Mouse (Mus musculus) cerebellum, postnatal 14 days (tissue): ENCODE measurements around the gene Nap1l5.
A peak's percentile ranks its signal among the peaks of the same experiment; 100 is the strongest.

Source experiments
- DNase-seq, 2 experiments: peaks; one replicate each; pipeline ENCODE4 v3.0.0; 2021; ENCODE audit warnings: mixed read lengths in 2 of 2

Gene Nap1l5

DNA sequence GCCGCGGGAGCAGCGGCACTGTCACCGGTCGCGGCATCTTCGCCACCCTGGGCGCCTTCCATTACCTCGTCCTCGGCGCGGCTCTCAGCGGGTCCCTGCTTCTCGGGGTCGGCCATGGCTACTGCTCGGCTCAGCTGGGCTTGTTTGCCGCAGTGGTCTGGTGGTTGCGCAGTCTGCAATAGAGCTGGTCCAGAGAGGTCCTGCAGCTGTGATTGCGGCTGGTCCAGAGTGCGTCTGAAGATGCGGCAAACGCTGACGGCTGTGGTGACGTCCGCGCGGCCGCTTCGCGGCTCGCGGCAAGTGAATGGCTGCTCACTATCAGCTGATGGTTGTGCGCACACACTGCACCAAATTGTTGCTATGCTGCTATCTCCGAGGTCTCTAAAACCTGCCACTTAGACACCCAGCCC lies at the start of gene Nap1l5:
TSS of gene Nap1l5 (minus strand) at position 225 of the 410 bp plus-strand sequence.
- DNase-seq = peak; percentile 75 to 78

- no peak for DNase-seq
Measured at GRCm38 (mm10) chr6:58951128-58951992, 44.5 kb upstream of the Nap1l5 start.

DNA sequence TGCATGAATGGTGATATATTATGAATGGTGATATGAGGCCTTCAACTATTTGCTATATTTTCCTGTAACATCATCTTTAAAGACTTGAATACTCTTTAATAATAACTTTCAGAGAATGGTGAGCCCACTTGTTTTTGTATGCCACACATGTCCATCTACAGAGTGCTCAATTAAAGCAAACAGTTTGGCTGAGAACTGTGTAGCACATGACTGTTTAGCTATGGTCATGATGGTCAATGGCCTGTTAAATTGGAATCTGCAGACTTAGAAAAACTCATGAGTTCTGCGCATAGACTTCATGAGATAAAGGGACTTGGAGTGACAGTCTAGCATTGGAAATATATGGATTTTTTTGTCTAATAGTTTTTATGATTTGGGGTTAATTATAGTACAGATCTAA lies 43.5 kb upstream of the Nap1l5 start:
- no peak for DNase-seq

DNA sequence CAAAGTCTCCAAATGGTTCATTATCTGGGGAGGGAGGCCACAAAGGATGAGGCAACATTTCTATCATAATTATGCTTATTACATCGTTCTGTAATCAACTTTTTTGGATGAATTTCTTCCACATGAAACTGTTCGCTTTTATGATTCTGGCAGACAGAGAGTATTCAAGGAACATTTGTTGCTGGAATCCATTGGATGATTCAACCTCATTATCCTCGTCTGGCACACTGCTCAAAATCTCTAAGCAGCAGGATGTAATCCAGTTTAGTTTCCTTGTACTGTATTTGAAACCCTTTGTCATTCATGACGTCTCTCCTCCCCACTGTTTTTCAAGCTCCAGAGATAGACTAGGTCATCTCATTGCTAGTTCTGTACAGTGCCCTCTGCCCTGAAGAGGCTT lies 40.0 kb upstream of the Nap1l5 start:
- DNase-seq = no peak

DNA sequence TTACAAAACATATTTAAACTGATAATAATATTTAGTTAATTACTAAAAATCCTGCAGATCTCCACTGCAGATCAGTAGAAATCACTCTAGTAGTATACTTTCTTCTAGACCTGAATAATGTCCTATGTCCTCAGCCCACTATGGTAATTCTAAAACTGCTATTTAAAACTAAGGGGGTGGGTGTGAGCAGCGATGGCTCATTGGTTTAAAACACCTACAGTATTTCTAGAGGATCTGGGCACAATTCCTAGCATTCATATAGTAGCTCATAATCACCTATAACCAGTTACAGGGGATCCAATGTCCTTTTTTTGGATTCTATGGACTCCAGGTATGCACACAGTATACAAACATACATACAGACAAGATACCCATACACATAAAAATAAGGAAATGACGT lies 39.4 kb upstream of the Nap1l5 start:
- DNase-seq = no peak

DNA sequence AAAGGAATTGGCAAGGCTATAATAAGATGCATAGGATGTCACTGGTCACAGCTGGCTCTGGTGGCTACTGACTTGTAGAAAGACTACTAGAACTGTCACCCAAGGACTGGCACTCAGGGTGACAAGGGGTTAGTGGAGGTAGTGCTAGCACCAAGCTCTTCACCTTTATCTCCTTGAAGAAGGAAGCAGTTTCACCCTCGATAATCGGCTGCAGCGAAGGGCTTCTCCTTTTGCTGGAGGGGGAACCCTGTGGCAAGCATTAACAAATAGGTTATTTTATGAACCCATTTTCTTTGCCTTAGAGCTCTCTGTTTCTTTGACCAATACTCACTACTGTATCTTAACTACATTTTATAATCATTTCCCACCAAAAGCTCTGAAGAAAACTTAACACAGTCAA lies 37.1 kb upstream of the Nap1l5 start:
- DNase-seq = no peak

DNA sequence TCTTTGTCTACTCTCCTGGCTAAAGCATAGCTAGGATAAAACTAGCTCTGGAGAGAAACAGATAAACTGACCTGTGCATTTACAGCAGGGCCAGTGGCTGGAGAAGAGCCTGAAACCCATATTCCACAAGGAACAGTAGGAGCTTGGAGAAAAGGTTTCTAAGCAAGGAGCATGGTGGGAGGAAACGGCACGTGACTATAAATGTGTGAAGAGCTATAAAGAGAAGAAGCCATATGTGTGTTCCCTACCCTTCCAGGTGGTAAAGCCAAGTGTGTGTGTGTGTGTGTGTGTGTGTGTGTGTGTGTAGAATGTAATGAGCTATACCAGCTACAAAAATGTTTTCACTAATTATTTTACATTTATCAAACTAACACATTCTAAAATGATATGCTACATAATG lies 35.4 kb upstream of the Nap1l5 start:
- DNase-seq = no peak

DNA sequence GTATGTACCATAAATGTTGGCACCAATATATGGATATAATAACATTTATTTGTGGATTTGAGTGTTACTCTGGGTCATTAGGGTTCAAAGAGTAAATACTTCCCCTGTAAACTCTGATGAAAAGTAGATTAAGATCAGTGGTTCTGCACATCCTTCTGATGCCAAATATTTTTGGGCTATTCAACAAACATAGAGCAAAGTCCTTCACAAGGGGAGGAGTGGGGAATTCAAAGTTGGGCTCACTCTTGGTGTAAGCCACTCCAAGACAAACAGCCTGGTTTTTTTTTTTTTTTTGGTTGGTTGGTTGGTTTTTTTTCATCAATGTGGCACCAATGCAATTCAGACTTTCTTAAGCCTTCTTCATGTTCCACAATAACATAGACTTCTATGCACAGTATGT lies 30.9 kb upstream of the Nap1l5 start:
- DNase-seq = no peak

- no peak for DNase-seq
Measured at GRCm38 (mm10) chr6:58934144-58934543, 27.3 kb upstream of the Nap1l5 start.

DNA sequence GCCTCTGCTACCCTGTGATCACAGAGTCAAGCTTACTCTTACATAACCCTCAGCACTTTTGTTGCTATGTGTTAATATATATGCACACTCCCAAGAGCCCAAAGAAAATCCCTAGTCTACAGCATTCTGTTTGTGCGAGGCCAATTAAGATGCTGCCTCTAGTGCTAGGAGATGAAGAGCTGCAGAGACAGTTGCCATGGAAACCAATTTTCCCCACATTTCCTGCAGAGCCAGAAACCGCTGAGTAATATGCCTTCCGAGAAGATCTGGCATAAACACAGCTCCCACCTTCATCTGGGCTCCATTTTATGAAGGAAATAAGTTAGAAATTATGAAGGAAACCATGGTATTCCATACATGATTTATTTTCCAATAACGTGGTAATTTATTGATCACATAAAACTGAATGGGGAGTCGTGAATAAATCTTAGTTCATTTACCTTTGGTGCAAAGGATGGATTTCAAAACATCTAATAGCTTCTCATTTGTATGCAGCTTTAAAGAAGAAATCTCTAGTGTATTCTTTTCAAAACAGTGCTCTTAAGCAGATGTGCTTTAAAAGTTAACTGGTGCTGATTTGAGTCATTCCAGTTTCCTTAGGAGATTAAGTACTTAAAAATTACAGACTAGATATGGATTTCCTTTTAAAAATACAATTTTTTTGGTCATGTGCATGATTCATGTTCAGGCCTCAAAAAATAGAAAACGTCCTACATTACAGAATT lies 26.5 kb upstream of the Nap1l5 start:
- DNase-seq = peak; percentile 58 to 77

DNA sequence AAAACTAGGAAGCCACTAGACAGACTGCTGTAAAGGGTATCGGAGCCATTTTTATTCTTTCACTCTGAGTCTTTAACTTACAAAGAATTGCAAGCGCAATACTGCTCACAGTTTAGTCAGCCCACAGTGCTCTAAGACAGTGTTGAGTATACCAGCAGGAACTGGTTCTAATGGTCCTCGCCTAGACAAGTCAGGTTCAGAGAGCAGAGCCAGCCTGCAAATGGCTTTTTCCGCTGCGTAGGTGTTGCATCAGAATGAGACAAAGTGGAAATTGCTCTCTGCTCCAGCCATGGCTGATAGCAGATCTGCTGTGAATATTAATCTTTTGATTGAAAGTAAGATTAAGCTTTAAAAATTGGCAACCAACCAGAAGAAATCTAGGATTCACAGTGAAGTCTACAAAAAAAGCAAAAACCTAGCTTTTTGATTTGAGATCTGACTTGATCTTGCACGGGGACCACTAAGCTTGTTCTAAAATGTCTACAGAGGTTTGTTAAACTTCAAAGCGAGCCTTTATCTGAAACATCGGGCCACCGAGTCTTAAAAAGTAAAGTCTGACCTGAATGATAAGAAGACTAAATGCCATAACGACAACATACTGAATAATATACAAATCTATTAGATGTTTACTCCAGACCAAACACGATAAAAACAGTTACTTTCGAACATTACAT lies 25.8 kb upstream of the Nap1l5 start:
- DNase-seq = peak; percentile 25 to 45

DNA sequence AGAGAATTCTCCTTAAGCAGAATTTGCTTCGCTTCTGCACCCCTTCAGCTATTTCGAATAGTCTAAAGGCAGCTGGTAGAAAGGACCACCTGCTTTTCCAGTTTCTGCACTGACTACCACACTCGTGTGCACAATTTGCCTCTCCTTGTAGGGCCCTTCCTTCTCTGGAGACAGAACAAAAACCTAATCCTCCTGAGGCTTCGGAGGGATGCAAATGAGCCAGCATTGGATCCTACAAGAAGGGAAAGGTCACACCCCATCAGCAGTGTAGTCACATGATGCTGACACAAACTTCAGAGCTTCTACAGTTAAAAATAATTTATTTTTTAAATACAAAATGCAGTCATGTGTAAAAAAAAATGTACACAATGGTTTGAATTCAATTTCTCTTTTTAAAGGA lies 24.3 kb upstream of the Nap1l5 start:
- DNase-seq = no peak

DNA sequence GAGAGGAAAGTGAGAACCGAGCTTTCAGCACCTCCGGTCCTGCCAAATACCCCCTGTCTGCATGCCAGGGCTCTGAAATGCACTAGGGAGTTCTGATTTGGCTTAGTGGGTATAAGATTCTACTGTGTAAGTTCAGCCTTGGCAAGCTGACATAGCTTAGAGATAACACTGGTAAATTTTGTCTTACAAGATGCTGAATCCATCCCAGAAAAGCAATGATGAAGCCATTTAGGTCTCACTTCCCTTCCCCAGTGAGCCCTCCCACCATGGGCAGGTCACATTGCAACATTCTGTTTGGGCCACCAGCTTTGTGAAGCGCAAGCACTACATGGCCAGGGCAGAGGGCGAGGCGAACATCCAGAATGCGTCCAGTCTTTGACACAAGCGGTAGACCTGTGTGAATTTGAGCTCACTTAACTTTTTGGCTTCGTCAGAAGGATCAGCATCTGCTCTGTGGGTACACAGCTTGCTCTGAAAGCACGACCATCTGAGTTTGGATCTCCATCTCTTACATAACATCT lies 23.1 kb upstream of the Nap1l5 start:
- DNase-seq = peak; percentile 33 to 52

DNA sequence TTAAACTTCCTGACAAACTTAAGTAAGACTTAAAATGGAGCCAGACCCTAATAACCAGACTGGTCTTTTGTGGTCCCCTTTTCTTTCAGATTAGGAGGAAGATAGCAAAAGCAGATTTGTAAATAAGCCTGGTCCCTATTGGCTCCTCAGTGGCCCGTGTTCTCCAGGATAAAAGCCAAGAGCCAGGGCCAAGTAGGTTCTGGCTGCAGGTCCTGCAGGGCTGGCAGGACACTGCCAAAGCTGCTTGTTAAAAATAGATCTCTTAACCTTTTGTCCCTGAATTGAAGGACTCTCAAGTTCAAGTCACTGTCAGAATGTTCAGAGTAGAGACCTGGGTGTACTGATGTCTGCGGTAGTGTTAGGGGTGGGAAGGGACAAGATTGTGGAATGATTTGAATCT lies 21.0 kb upstream of the Nap1l5 start:
- DNase-seq = peak; percentile 83 to 88

GRCm38 (mm10) chr6:58922511-58922910 lies 15.6 kb upstream of the Nap1l5 start:
- no peak for DNase-seq

DNA sequence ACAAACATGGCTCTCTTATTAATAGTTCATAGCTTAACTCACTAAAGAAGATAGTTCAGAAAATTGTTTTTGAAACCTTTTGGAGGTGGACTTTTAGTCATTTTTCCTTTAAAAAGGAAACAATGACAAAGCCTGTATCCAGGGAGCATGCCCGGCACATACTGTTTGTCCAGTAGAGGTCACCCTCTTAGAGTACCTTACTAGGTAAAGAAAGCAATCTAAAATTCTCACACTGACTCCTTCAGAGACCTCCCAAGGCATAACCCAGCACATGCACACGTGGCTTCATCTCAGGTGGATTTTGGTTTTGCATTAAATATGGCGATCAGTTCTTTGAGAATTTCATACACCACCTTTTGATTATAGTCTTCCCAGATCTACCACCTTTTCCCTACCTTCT lies 14.7 kb upstream of the Nap1l5 start:
- peak; percentile 49 to 51 for DNase-seq

GRCm38 (mm10) chr6:58920735-58921134 lies 13.9 kb upstream of the Nap1l5 start:
- no peak for DNase-seq

GRCm38 (mm10) chr6:58916498-58916897 lies 9.6 kb upstream of the Nap1l5 start:
- DNase-seq = no peak

GRCm38 (mm10) chr6:58913971-58914370 lies 7.1 kb upstream of the Nap1l5 start:
- no peak for DNase-seq

GRCm38 (mm10) chr6:58913551-58913950 lies 6.7 kb upstream of the Nap1l5 start:
- DNase-seq = no peak

GRCm38 (mm10) chr6:58912842-58913241 lies 6.0 kb upstream of the Nap1l5 start:
- DNase-seq = no peak

GRCm38 (mm10) chr6:58907791-58908190 lies 915 bp upstream of the Nap1l5 start:
- DNase-seq = no peak

DNA sequence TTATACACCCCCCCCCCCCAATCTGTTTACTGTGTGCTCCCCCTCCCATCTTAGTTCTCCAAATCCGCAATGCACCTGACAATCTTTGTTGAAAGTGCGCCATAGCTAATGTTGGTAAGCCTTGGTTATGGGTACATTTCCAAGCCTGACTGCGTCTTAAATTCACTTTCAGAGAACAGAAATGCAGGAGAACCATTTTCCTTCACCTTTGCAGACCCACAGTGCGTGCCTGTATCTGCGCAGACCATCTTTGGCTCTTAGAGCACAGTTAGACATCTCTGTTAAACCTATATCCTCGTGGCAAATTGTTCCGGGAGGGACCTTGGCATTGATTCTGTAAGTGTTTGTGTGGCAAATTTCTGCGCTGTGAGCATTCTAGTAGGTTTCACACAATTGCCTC lies 460 bp upstream of the Nap1l5 start:
- no peak for DNase-seq
